ENCODE assay signal across 13 mouse cellular contexts in the genomic region with DNA sequence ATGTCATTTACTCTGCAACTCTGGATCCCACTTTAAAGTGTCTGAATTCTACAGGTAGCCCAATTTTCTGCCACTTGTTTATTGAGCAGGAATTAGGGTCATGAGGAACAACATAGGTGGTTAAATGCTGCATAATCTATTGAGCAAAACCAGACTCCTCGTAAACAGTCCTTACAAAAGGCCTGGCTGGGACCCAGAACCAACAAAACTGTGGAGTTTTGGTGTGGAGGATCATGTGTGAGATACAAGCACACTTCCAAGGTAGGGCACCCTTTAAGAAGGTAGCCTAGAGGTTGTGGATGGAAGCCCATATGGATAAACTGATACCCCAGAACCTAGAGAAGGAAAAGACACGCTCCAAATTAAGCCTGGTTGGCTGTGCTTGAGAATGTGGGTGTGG.
"Had no signal": no experiment of that assay in that cellular context is flagged by ENCODE, and none has a peak within 500 bp of the region (broad histone marks: within the 10 kb centered on the region; RNA-seq: fewer than 3 reads in every experiment).

No protein-coding gene starts in this region.

- H3K9me3 ChIP-seq: megakaryocyte, embryonic 14.5 days; midbrain, embryonic 15.5 days; neural tube, embryonic 12.5 days; stomach, embryonic 15.5 days had no signal

- H3K4me2 ChIP-seq: midbrain, embryonic 11.5 days; midbrain, embryonic 15.5 days; neural tube, embryonic 12.5 days; stomach, embryonic 15.5 days had no signal

- H3K4me3 ChIP-seq: megakaryocyte, embryonic 14.5 days; midbrain, embryonic 15.5 days; neural tube, embryonic 12.5 days; stomach, embryonic 15.5 days had no signal

- DNase-seq: kidney, adult 2 months; kidney, postnatal 25 days; retina, postnatal 1 day; right cerebral cortex, postnatal 14 days; thymus, adult 2 months; thymus, postnatal 25 days had no signal

- H3K9ac ChIP-seq: liver, embryonic 14.5 days; midbrain, embryonic 15.5 days; neural tube, embryonic 12.5 days; stomach, embryonic 15.5 days had no signal

- H3K4me1 ChIP-seq: midbrain, embryonic 15.5 days; neural tube, embryonic 12.5 days had no signal

- H3K27me3 ChIP-seq: neural tube, embryonic 12.5 days; stomach, embryonic 15.5 days had no signal

- H3K36me3 ChIP-seq: midbrain, embryonic 15.5 days; neural tube, embryonic 12.5 days; stomach, embryonic 15.5 days had no signal

- H3K27ac ChIP-seq: liver, embryonic 14.5 days; midbrain, embryonic 15.5 days; neural tube, embryonic 12.5 days; stomach, embryonic 15.5 days had no signal

- ATAC-seq: intestine, embryonic 16.5 days; midbrain, embryonic 15.5 days had no signal
